Mouse (Mus musculus): Measurements from ENCODE around the gene Wdr27. TPM values are rescaled to one million over a fixed set of nuclear protein-coding genes. Genes with fewer than 3 reads are reported as not detected.
"Not testable (repeated sequence)": the region's sequence is repeated elsewhere in the genome, so short reads cannot be mapped to it uniquely, and the experiment has no call there.

Wdr27 gene
- polyA plus RNA-seq, 1 experiment: 1.8 TPM

DNA sequence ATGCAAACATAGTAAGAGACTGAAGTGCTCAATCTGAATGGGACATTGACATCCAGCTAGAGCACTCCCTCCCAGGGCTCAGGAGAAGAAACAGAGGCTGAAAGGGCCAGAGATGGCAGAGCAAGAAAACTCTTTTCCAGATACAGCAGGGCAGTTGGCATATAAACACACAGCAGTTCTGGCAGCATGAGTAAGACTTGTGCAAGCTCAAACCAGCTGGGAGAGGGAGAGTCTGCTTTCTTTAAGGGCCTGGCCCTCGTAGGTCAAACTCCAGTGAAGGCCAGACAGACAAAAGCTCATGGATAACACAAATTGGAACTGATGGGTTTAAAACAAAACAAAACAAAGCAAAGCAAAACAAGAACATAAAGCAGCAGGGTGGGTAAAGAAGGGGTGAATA lies 36.3 kb downstream of the Wdr27 start:
- TF ChIP-seq POLR2A (IDR thresholded peaks at IDR 0.05; ENCODE audit: low read depth, low read length): no peak
- TF ChIP-seq CTCF (IDR thresholded peaks at IDR 0.05; ENCODE audit: extremely low read depth, insufficient read length, insufficient replicate concordance, low read depth, low read length): no peak
- Histone ChIP-seq H3K27ac (ENCODE audit: insufficient read depth, low read depth, low read length) (no peak overlapping the region), H3K4me3 (ENCODE audit: low read depth, low read length) (no peak overlapping the region), H3K27me3 (ENCODE audit: control insufficient read depth, insufficient read depth, low read length) (peaks cover 2% of the 10 kb centered on the region; the same call in 1 of the 2 replicates), H3K4me1 (ENCODE audit: control insufficient read depth, insufficient read depth, insufficient read length, low read length) (no peaks in the 10 kb centered on the region), H3K36me3 (ENCODE audit: control insufficient read depth, insufficient read depth, low read length) (no peaks in the 10 kb centered on the region)
- WGBS: 27% methylated on average over 1 of the region's 1 CpGs

DNA sequence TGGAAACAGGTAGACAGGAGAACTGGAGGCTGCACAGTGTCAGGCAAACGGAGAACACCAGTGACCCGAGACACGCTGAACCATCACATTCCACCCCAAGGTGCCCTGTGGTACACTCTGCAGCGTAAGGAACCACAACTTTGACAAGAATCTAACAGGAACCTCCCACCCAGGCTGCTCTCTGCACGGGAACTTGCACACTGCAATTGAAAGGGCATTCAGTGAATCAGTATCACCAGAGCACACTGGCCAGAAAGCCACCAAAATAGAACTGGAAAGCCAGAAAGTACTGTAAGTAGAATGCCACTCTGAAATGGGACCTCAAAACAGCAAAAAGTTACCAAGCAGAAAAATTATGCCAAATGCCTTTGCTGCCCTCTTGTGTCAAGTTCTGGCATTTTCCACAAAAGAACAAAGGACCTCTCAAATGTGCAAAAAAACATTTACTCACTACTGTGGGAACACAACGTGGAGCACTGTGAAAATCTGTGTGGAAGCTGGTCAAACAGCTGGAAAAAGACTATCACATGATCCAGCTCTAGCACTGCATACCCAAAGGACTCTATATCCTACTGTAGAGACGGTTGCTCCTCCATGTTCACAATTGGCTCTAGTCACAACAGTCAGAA lies 38.2 kb downstream of the Wdr27 start:
- Histone ChIP-seq H3K36me3 (ENCODE audit: control insufficient read depth, insufficient read depth, low read length) (no peaks in the 10 kb centered on the region), H3K4me3 (ENCODE audit: low read depth, low read length) (no peak overlapping the region), H3K4me1 (ENCODE audit: control insufficient read depth, insufficient read depth, insufficient read length, low read length) (no peaks in the 10 kb centered on the region), H3K27me3 (ENCODE audit: control insufficient read depth, insufficient read depth, low read length) (peaks cover 2% of the 10 kb centered on the region; the same call in 1 of the 2 replicates), H3K27ac (ENCODE audit: insufficient read depth, low read depth, low read length) (no peak overlapping the region)
- no peak for TF ChIP-seq POLR2A (IDR thresholded peaks at IDR 0.05; ENCODE audit: low read depth, low read length)
- TF ChIP-seq CTCF (IDR thresholded peaks at IDR 0.05; ENCODE audit: extremely low read depth, insufficient read length, insufficient replicate concordance, low read depth, low read length): peak; percentile 28; the same call in 1 of the 2 replicates
- WGBS: 46% methylated on average over 7 of the region's 7 CpGs

DNA sequence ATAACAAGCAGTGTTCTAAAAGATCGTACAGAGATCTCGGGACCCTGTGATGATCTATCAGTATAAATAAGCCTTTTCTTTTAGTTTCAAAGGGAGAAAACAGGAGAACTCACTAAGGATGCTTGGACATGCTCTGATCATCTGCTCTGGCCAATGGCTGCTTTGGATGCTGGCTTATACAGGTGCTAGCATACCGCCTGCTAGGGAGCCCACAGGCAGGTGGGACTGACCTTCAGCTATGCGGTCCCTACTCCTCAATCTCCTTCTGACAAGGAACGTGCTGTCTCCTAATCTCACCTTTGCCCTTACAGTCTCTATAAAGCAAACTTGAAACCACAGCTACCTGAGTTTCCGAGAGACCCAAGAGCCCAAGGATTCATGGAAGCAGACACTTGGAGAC lies 38.8 kb downstream of the Wdr27 start:
- Histone ChIP-seq H3K27me3 (ENCODE audit: control insufficient read depth, insufficient read depth, low read length) (peaks cover 2% of the 10 kb centered on the region; the same call in 1 of the 2 replicates), H3K36me3 (ENCODE audit: control insufficient read depth, insufficient read depth, low read length) (no peaks in the 10 kb centered on the region), H3K4me1 (ENCODE audit: control insufficient read depth, insufficient read depth, insufficient read length, low read length) (no peaks in the 10 kb centered on the region), H3K4me3 (ENCODE audit: low read depth, low read length) (no peak overlapping the region), H3K27ac (ENCODE audit: insufficient read depth, low read depth, low read length) (no peak overlapping the region)
- TF ChIP-seq CTCF (IDR thresholded peaks at IDR 0.05; ENCODE audit: extremely low read depth, insufficient read length, insufficient replicate concordance, low read depth, low read length) (no peak), POLR2A (IDR thresholded peaks at IDR 0.05; ENCODE audit: low read depth, low read length) (no peak)
- 85% methylated on average over 6 of the region's 6 CpGs for WGBS

DNA sequence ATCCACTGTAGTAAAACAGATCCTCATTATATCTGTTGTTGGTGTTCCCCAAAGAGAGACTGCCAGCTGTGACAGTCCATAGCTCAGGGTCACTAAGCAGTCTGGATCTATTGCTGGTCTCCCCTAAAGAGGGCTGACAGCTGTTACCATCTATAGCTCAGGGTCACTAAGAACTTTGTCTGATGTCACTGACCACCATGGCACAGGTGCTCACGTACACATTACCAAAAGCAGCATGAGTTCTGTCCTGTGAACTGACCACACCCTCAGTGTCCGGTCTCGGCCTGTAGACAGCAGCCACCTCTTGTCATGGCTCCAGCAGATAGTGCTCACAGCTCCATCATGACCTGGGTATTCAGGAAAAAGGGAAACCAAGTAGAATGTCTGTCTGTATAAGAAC lies 39.7 kb downstream of the Wdr27 start:
- 63% methylated on average over 3 of the region's 3 CpGs for WGBS
- no peak for TF ChIP-seq POLR2A (IDR thresholded peaks at IDR 0.05; ENCODE audit: low read depth, low read length)
- TF ChIP-seq CTCF (IDR thresholded peaks at IDR 0.05; ENCODE audit: extremely low read depth, insufficient read length, insufficient replicate concordance, low read depth, low read length): no peak
- H3K4me1 ChIP-seq (ENCODE audit: control insufficient read depth, insufficient read depth, insufficient read length, low read length): no peaks in the 10 kb centered on the region
- no peak overlapping the region for H3K27ac ChIP-seq (ENCODE audit: insufficient read depth, low read depth, low read length)
- H3K27me3 ChIP-seq (ENCODE audit: control insufficient read depth, insufficient read depth, low read length): no peaks in the 10 kb centered on the region
- H3K36me3 ChIP-seq (ENCODE audit: control insufficient read depth, insufficient read depth, low read length): no peaks in the 10 kb centered on the region
- no peak overlapping the region for H3K4me3 ChIP-seq (ENCODE audit: low read depth, low read length)

DNA sequence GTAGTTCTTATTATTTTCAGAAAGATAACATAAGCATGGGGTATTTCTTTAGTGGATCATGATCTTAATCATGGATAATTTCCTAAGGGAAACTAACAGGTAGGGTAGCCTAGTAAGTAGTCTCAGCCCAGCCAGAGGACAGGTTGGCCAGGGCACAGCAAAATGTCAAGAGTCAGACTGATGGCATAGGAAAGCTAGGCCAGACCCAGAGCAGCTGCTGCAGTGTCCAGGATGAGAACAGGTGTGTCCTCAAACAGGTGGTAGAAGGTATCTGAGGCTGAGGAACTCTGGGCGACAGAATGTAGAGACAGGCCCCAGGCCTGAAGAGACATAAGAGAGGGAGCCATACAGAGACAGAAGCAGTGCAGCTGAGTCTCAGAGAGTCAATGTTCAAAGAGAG lies 44.0 kb downstream of the Wdr27 start:
- WGBS: 67% methylated on average over 1 of the region's 1 CpGs
- Histone ChIP-seq H3K4me1 (ENCODE audit: control insufficient read depth, insufficient read depth, insufficient read length, low read length) (no peaks in the 10 kb centered on the region), H3K4me3 (ENCODE audit: low read depth, low read length) (no peak overlapping the region), H3K36me3 (ENCODE audit: control insufficient read depth, insufficient read depth, low read length) (no peaks in the 10 kb centered on the region), H3K27me3 (ENCODE audit: control insufficient read depth, insufficient read depth, low read length) (no peaks in the 10 kb centered on the region), H3K27ac (ENCODE audit: insufficient read depth, low read depth, low read length) (no peak overlapping the region)
- TF ChIP-seq CTCF (IDR thresholded peaks at IDR 0.05; ENCODE audit: extremely low read depth, insufficient read length, insufficient replicate concordance, low read depth, low read length) (no peak), POLR2A (IDR thresholded peaks at IDR 0.05; ENCODE audit: low read depth, low read length) (no peak)

DNA sequence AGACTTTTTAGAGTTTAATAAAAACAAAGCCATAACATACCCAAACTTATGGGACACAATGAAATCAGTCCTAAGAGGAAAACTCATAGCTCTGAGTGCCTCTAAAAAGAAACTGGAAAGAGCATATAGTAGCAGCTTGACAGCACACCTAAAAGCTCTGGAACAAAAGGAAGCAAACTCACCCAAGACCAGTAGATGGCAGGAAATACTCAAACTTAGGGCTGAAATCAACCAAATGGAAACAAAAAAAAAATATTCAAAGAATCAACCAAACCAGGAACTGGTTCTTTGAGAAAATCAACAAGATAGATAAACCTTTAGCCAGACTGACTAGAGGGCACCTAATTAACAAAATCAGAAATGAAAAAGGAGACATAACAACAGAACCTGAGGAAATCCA lies 47.9 kb downstream of the Wdr27 start:
- not testable (repeated sequence) for H3K4me3 ChIP-seq (ENCODE audit: low read depth, low read length); H3K36me3 ChIP-seq (ENCODE audit: control insufficient read depth, insufficient read depth, low read length); H3K27ac ChIP-seq (ENCODE audit: insufficient read depth, low read depth, low read length); H3K27me3 ChIP-seq (ENCODE audit: control insufficient read depth, insufficient read depth, low read length); H3K4me1 ChIP-seq (ENCODE audit: control insufficient read depth, insufficient read depth, insufficient read length, low read length)

DNA sequence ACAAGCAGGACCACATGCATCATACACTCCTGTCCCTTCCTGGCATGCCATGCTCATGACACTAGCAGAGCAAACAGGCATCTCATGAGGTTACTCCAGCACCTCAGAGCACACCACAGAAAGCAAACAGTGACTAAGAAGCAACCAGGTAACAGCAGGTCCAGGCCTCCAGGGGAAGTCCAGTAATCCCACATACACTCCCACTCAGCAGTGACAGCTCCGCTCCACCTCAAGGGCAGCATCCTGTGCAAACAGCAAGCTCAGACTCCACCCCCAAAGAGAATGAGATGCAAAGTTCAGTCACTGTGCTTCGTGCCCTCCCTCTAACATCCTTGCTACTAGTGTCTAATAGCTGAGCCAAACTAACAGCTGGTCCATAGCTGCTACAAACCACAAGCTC lies 56.0 kb downstream of the Wdr27 start:
- Histone ChIP-seq H3K4me1 (ENCODE audit: control insufficient read depth, insufficient read depth, insufficient read length, low read length) (no peaks in the 10 kb centered on the region), H3K27me3 (ENCODE audit: control insufficient read depth, insufficient read depth, low read length) (no peaks in the 10 kb centered on the region), H3K4me3 (ENCODE audit: low read depth, low read length) (no peak overlapping the region), H3K36me3 (ENCODE audit: control insufficient read depth, insufficient read depth, low read length) (no peaks in the 10 kb centered on the region), H3K27ac (ENCODE audit: insufficient read depth, low read depth, low read length) (no peak overlapping the region)
- 17% methylated on average over 2 of the region's 2 CpGs for WGBS
- no peak for TF ChIP-seq POLR2A (IDR thresholded peaks at IDR 0.05; ENCODE audit: low read depth, low read length)
- TF ChIP-seq CTCF (IDR thresholded peaks at IDR 0.05; ENCODE audit: extremely low read depth, insufficient read length, insufficient replicate concordance, low read depth, low read length): no peak

Measured in small intestine, adult 2 months (tissue).